Comparison of ENCODE assay signal across 8 mouse cellular contexts in the genomic region with DNA sequence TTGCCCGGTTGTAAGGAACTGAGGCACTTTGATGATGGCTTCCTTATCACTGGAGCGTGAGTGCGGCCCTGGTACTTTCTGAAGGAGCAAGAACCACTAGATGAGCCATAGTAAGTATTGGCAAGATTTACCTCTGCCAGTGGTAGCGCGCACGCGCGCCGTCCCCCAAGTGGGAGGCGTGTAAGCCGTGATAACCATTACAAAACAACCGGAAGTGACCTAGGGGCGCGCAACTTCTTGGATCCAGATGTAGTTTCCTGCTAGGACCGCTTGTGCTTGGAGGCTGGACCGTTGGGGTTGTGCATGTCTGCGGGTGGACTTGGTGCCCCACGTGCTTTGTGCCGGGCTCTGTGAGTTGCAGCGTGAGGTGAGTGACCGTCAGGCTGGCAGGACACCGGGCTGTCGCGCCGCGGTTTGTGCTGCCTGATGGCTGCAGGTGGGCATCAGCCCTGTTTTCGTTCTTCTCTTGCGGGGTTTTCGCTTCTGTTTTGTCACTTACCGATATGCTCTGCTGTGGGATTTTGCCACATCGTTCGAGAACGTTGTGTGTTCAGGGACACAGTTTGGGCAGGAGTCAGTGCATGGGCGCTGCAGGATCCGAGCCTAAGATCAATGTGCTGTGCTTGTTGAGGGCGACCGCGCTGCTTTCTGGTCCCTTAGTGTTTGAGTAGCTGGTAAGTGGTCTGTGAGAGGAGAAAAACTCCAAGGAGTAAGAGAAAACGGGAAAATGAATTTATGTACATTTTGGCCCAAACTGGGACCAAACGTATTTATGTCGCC. TPM values are rescaled to one million over a fixed set of nuclear protein-coding genes. Genes with fewer than 3 reads are reported as not detected.
DNase-seq lines count a peak whose midpoint lies in the region; ATAC-seq and TF ChIP-seq lines count a peak whose summit lies in the region.

Gene 2610021A01Rik (plus strand): TSS at position 197 of the 780 bp plus-strand sequence.

- peak within 1 kb of the TSS; percentile 82 for H3K9ac ChIP-seq in heart, embryonic 12.5 days
- H3K9ac ChIP-seq in kidney, postnatal 0 days (ENCODE audit: low read depth, low read length), result peak within 1 kb of the TSS; percentile 67
- peak within 1 kb of the TSS; percentile 81 for H3K9ac ChIP-seq in liver, embryonic 11.5 days (ENCODE audit: low read depth, low read length)
- H3K9ac ChIP-seq in stomach, embryonic 14.5 days (replicated peaks; ENCODE audit: low read depth, low read length), result peak within 1 kb of the TSS; percentile 48

- ATAC-seq in erythroid progenitor cell, adult 5-6 weeks (replicated peaks; ENCODE audit: low FRiP score, poor library complexity, severe bottlenecking), result peak; percentile 90
- peak; percentile 98 for ATAC-seq in heart, embryonic 12.5 days (ENCODE audit: insufficient number of reproducible peaks, low FRiP score)
- ATAC-seq in kidney, postnatal 0 days (replicated peaks; ENCODE audit: low FRiP score, low read depth), result peak; percentile 100
- peak; percentile 99 for ATAC-seq in liver, embryonic 11.5 days (replicated peaks; ENCODE audit: low FRiP score)
- ATAC-seq in stomach, embryonic 14.5 days (ENCODE audit: insufficient number of reproducible peaks, insufficient read depth, low FRiP score, low read depth), result peak; percentile 98

- TF ChIP-seq CTCF in kidney, postnatal 0 days (IDR thresholded peaks at IDR 0.05; ENCODE audit: low read depth), result 0 out of 2 replicates have a peak, but pooled peaks have one; percentile 5

- H3K36me3 ChIP-seq in heart, embryonic 12.5 days, result no peaks in the 10 kb centered on the region
- H3K36me3 ChIP-seq in kidney, postnatal 0 days (ENCODE audit: insufficient read depth, low read length), result no peaks in the 10 kb centered on the region
- H3K36me3 ChIP-seq in liver, embryonic 11.5 days (ENCODE audit: control insufficient read depth, insufficient read depth, low read length), result no peaks in the 10 kb centered on the region; the same call in 1 of the 2 replicates
- no peaks in the 10 kb centered on the region for H3K36me3 ChIP-seq in stomach, embryonic 14.5 days (ENCODE audit: control insufficient read depth, insufficient read depth, low read length)

- peak within 1 kb of the TSS; percentile 81 for H3K4me3 ChIP-seq in heart, embryonic 12.5 days
- peak within 1 kb of the TSS; percentile 57 for H3K4me3 ChIP-seq in kidney, postnatal 0 days (replicated peaks; ENCODE audit: low read depth, low read length)
- peak within 1 kb of the TSS; percentile 72 for H3K4me3 ChIP-seq in liver, embryonic 11.5 days (ENCODE audit: low read depth, low read length)
- H3K4me3 ChIP-seq in stomach, embryonic 14.5 days (ENCODE audit: low read depth, low read length), result peak within 1 kb of the TSS; percentile 61

- WGBS in heart, embryonic 12.5 days, result under 1% methylated on average over 41 of the region's 41 CpGs
- under 1% methylated on average over 41 of the region's 41 CpGs for WGBS in kidney, postnatal 0 days
- WGBS in liver, embryonic 11.5 days, result under 1% methylated on average over 41 of the region's 41 CpGs
- under 1% methylated on average over 41 of the region's 41 CpGs for WGBS in stomach, embryonic 14.5 days

- H3K4me1 ChIP-seq in heart, embryonic 12.5 days (replicated peaks), result peaks cover 6% of the 10 kb centered on the region
- H3K4me1 ChIP-seq in kidney, postnatal 0 days (replicated peaks; ENCODE audit: insufficient read depth, low read length), result no peaks in the 10 kb centered on the region
- H3K4me1 ChIP-seq in liver, embryonic 11.5 days (replicated peaks; ENCODE audit: control insufficient read depth, insufficient read depth, low read length), result no peaks in the 10 kb centered on the region
- no peaks in the 10 kb centered on the region for H3K4me1 ChIP-seq in stomach, embryonic 14.5 days (ENCODE audit: control insufficient read depth, insufficient read depth, low read length)

- H3K27me3 ChIP-seq in heart, embryonic 12.5 days (replicated peaks), result no peaks in the 10 kb centered on the region
- H3K27me3 ChIP-seq in kidney, postnatal 0 days (ENCODE audit: insufficient read depth, low read length), result no peaks in the 10 kb centered on the region
- H3K27me3 ChIP-seq in liver, embryonic 11.5 days (replicated peaks; ENCODE audit: control insufficient read depth, insufficient read depth, low read length), result no peaks in the 10 kb centered on the region
- no peaks in the 10 kb centered on the region for H3K27me3 ChIP-seq in stomach, embryonic 14.5 days (ENCODE audit: control insufficient read depth, insufficient read depth, low read length)

- DNase-seq in CD4-positive helper T cell, adult 2 months (ENCODE audit: low read depth, low spot score), result peak; percentile 95
- DNase-seq in brain, embryonic 18.5 days (ENCODE audit: low read depth, low spot score), result peak; percentile 84
- DNase-seq in kidney, postnatal 0 days (ENCODE audit: low spot score), result peak; percentile 96
- DNase-seq in liver, embryonic 11.5 days (ENCODE audit: low spot score), result peak; percentile 88
- DNase-seq in naive thymus-derived CD4-positive, alpha-beta T cell, adult 2 months (ENCODE audit: low read depth), result peak; percentile 92

- H3K4me2 ChIP-seq in heart, embryonic 12.5 days, result peak within 1 kb of the TSS; percentile 85
- peak within 1 kb of the TSS; percentile 74 for H3K4me2 ChIP-seq in kidney, postnatal 0 days (ENCODE audit: low read length)
- peak within 1 kb of the TSS; percentile 79 for H3K4me2 ChIP-seq in liver, embryonic 11.5 days
- peak within 1 kb of the TSS; percentile 49 for H3K4me2 ChIP-seq in stomach, embryonic 14.5 days (replicated peaks; ENCODE audit: low read depth, low read length)

- peak within 1 kb of the TSS; percentile 57 for H3K27ac ChIP-seq in heart, embryonic 12.5 days (ENCODE audit: poor library complexity, severe bottlenecking)
- peak within 1 kb of the TSS; percentile 54; the same call in 1 of the 2 replicates for H3K27ac ChIP-seq in kidney, postnatal 0 days
- H3K27ac ChIP-seq in liver, embryonic 11.5 days (ENCODE audit: low read depth, low read length), result peak within 1 kb of the TSS; percentile 25; the same call in 1 of the 2 replicates
- 0 out of 2 replicates have a peak within 1 kb of the TSS, but pooled peaks have one; percentile 33 for H3K27ac ChIP-seq in stomach, embryonic 14.5 days (ENCODE audit: low read length)

- H3K9me3 ChIP-seq in heart, embryonic 12.5 days (replicated peaks), result no peaks in the 10 kb centered on the region
- no peaks in the 10 kb centered on the region for H3K9me3 ChIP-seq in kidney, postnatal 0 days (replicated peaks; ENCODE audit: low read length)
- H3K9me3 ChIP-seq in liver, embryonic 11.5 days (ENCODE audit: control insufficient read depth, low read length), result no peaks in the 10 kb centered on the region
- no peaks in the 10 kb centered on the region for H3K9me3 ChIP-seq in stomach, embryonic 14.5 days (ENCODE audit: control insufficient read depth, low read depth, low read length)

RNA-seq across cellular contexts. Expression of gene 2610021A01Rik, which starts in this region (rescaled TPM):
- 5.4 and 23.1 TPM in 2 replicates for total RNA-seq in erythroid progenitor cell, adult 5-6 weeks (2015; ENCODE audit: low replicate concordance)
- 3.5 and 5.0 TPM in 2 replicates for total RNA-seq in erythroid progenitor cell, adult 5-6 weeks (2017; ENCODE audit: low replicate concordance)
- 8.3 and 9.1 TPM in 2 replicates for polyA plus RNA-seq in heart, embryonic 12.5 days (2016; fragmentation: Nextera tagmentation; extraction: Ambion mirVana)
- polyA plus RNA-seq in kidney, postnatal 0 days (2015; fragmentation: Nextera tagmentation; extraction: Ambion mirVana), result 10.0 and 10.1 TPM in 2 replicates
- 16.3 and 17.8 TPM in 2 replicates for polyA plus RNA-seq in liver, embryonic 11.5 days (2014; fragmentation: Nextera tagmentation; extraction: Ambion mirVana)
- polyA plus RNA-seq in stomach, embryonic 14.5 days (2014; fragmentation: Nextera tagmentation; extraction: Ambion mirVana), result 13.8 and 14.2 TPM in 2 replicates

Comparison
In these comparisons a context has a peak if more than half of its experiments do, and no peak if none do; other contexts are left out.
1. Peak in every context shown above with its lines: DNase-seq, ATAC-seq, H3K4me3 ChIP-seq and H3K27ac ChIP-seq.